Mouse (Mus musculus) neural tube, embryonic 13.5 days (tissue): ENCODE measurements around the gene 2810021J22Rik. TPM values are rescaled to one million over a fixed set of nuclear protein-coding genes. Genes with fewer than 3 reads are reported as not detected.

Experiments
- ATAC-seq: fragments of 200-750 bp; cut with Nextera tagmentation; 2 replicates; pipeline ENCODE4 v1.8.0; 2017; ENCODE audit warnings: low read depth, mild to moderate bottlenecking, moderate TSS enrichment, moderate library complexity
- H3K27ac ChIP-seq: fragments of 300-500 bp; sonication (generic); replicated peaks from 2 replicates; pipeline ENCODE4 v1.5.1; 2015; ENCODE audit warnings: moderate library complexity, mild to moderate bottlenecking, inconsistent platforms
- H3K27me3 ChIP-seq: fragments of 300-500 bp; sonication (generic); 2 replicates; pipeline ENCODE4 v1.6.1; 2015; ENCODE audit warnings: mild to moderate bottlenecking, inconsistent platforms
- H3K36me3 ChIP-seq: fragments of 300-500 bp; sonication (generic); 2 replicates; pipeline ENCODE4 v1.6.1; 2015; ENCODE audit warnings: mild to moderate bottlenecking, inconsistent platforms
- H3K4me1 ChIP-seq: fragments of 300-500 bp; sonication (generic); replicated peaks from 2 replicates; pipeline ENCODE4 v1.6.1; 2015; ENCODE audit warnings: inconsistent platforms
- H3K4me2 ChIP-seq: fragments of 300-500 bp; sonication (generic); 2 replicates; pipeline ENCODE4 v1.6.1; 2015; ENCODE audit warnings: inconsistent platforms, mild to moderate bottlenecking, moderate library complexity
- H3K4me3 ChIP-seq: fragments of 300-500 bp; sonication (generic); 2 replicates; pipeline ENCODE4 v1.5.1; 2015; ENCODE audit warnings: mild to moderate bottlenecking, inconsistent platforms
- H3K9ac ChIP-seq: fragments of 300-500 bp; sonication (generic); 2 replicates; pipeline ENCODE4 v1.6.1; 2015; ENCODE audit warnings: moderate library complexity, mild to moderate bottlenecking, inconsistent platforms
- H3K9me3 ChIP-seq: fragments of 300-500 bp; sonication (generic); 2 replicates; pipeline ENCODE4 v1.6.1; 2016; ENCODE audit warnings: inconsistent platforms
- WGBS: fragments of 180-500 bp; shearing (Covaris S2); methylation state at CpG from one replicate; pipeline ENCODE4 v1.1.7; 2015; 5-methylcytosine and 5-hydroxymethylcytosine counted together
- polyA plus RNA-seq: library from polyadenylated mRNA; unstranded; fragments of >200 nt; fragmentation: Nextera tagmentation; extraction: Ambion mirVana; gene quantifications from 2 replicates; pipeline ENCODE4 v1.2.1, GENCODE M21; 2015

The 2810021J22Rik gene
- polyA plus RNA-seq, 1 experiment from 2014 or later, result 11.1 TPM

- no peaks in the 10 kb centered on the region for H3K4me1 ChIP-seq
- no peak overlapping the region for H3K4me2 ChIP-seq
- H3K9ac ChIP-seq, result no peak overlapping the region
- H3K27ac ChIP-seq, result no peak overlapping the region
- H3K27me3 ChIP-seq, result no peaks in the 10 kb centered on the region
- no peaks in the 10 kb centered on the region for H3K9me3 ChIP-seq
- no peak overlapping the region for H3K4me3 ChIP-seq
- no peak for ATAC-seq
- peaks cover 63% of the 10 kb centered on the region for H3K36me3 ChIP-seq
- 92% methylated on average over 10 of the region's 10 CpGs for WGBS
Measured at GRCm38 (mm10) chr11:58890511-58890910, 23.5 kb downstream of the 2810021J22Rik start.

GRCm38 (mm10) chr11:58894456-58894855 lies 27.4 kb downstream of the 2810021J22Rik start:
- 76% methylated on average over 6 of the region's 6 CpGs for WGBS
- H3K36me3 ChIP-seq, result peaks cover 77% of the 10 kb centered on the region
- H3K9me3 ChIP-seq, result no peaks in the 10 kb centered on the region
- H3K27me3 ChIP-seq, result no peaks in the 10 kb centered on the region
- no peak for ATAC-seq
- H3K4me2 ChIP-seq, result no peak overlapping the region
- peaks cover 10% of the 10 kb centered on the region; the same call in 1 of the 2 replicates for H3K4me1 ChIP-seq
- H3K4me3 ChIP-seq, result no peak overlapping the region
- H3K27ac ChIP-seq, result no peak overlapping the region
- H3K9ac ChIP-seq, result no peak overlapping the region

GRCm38 (mm10) chr11:58897485-58897884 lies 30.5 kb downstream of the 2810021J22Rik start:
- WGBS, result 81% methylated on average over 6 of the region's 6 CpGs
- peaks cover 71% of the 10 kb centered on the region for H3K36me3 ChIP-seq

GRCm38 (mm10) chr11:58901080-58901479 lies 34.1 kb downstream of the 2810021J22Rik start:
- no peak overlapping the region for H3K4me3 ChIP-seq
- no peaks in the 10 kb centered on the region for H3K9me3 ChIP-seq
- ATAC-seq, result no peak
- H3K36me3 ChIP-seq, result peaks cover 47% of the 10 kb centered on the region
- peaks cover 33% of the 10 kb centered on the region for H3K4me1 ChIP-seq
- H3K27ac ChIP-seq, result no peak overlapping the region
- no peak overlapping the region for H3K4me2 ChIP-seq
- 0 out of 2 replicates have a peak overlapping the region, but pooled peaks have one; percentile 17 for H3K9ac ChIP-seq
- H3K27me3 ChIP-seq, result no peaks in the 10 kb centered on the region

More at GRCm38 (mm10) chr11:58897485-58897884, 30.5 kb downstream of the 2810021J22Rik start:
- Histone ChIP-seq H3K4me3 (no peak overlapping the region), H3K4me2 (no peak overlapping the region), H3K4me1 (peaks cover 22% of the 10 kb centered on the region), H3K27me3 (no peaks in the 10 kb centered on the region), H3K9me3 (no peaks in the 10 kb centered on the region), H3K27ac (no peak overlapping the region), H3K9ac (no peak overlapping the region)
- no peak for ATAC-seq

- peak; percentile 99 for ATAC-seq
- Histone ChIP-seq H3K9ac (peak within 1 kb of the TSS; percentile 89), H3K4me1 (peaks cover 30% of the 10 kb centered on the region), H3K9me3 (no peaks in the 10 kb centered on the region), H3K4me3 (peak within 1 kb of the TSS; percentile 63), H3K4me2 (peak within 1 kb of the TSS; percentile 87), H3K27ac (peak within 1 kb of the TSS; percentile 84), H3K36me3 (peaks cover 29% of the 10 kb centered on the region), H3K27me3 (no peaks in the 10 kb centered on the region)
- under 1% methylated on average over 40 of the region's 40 CpGs for WGBS
Measured at GRCm38 (mm10) chr11:58903511-58904409, 36.7 kb downstream of the 2810021J22Rik start, which contains the start of gene Zfp39. TSS of gene Zfp39 (minus strand) at chr11:58904225.

GRCm38 (mm10) chr11:58904410-58904718 lies 37.3 kb downstream of the 2810021J22Rik start:
- H3K9ac ChIP-seq, result peak overlapping the region; percentile 53; the same call in 1 of the 2 replicates
- H3K4me3 ChIP-seq, result peak overlapping the region; percentile 63
- no peaks in the 10 kb centered on the region for H3K27me3 ChIP-seq
- peak; percentile 21; the same call in 1 of the 2 replicates for ATAC-seq
- H3K4me1 ChIP-seq, result peaks cover 24% of the 10 kb centered on the region
- H3K4me2 ChIP-seq, result peak overlapping the region; percentile 87
- peak overlapping the region; percentile 84; the same call in 1 of the 2 replicates for H3K27ac ChIP-seq
- H3K9me3 ChIP-seq, result no peaks in the 10 kb centered on the region
- peaks cover 23% of the 10 kb centered on the region for H3K36me3 ChIP-seq
- WGBS, result 5% methylated on average over 8 of the region's 8 CpGs

- WGBS, result 49% methylated on average over 6 of the region's 6 CpGs
- Histone ChIP-seq H3K4me2 (0 out of 2 replicates have a peak overlapping the region, but pooled peaks have one; percentile 87), H3K27ac (no peak overlapping the region), H3K4me3 (no peak overlapping the region), H3K27me3 (no peaks in the 10 kb centered on the region), H3K36me3 (peaks cover 22% of the 10 kb centered on the region), H3K9ac (no peak overlapping the region), H3K9me3 (no peaks in the 10 kb centered on the region), H3K4me1 (peaks cover 23% of the 10 kb centered on the region)
- no peak for ATAC-seq
Measured at GRCm38 (mm10) chr11:58904838-58905237, 37.8 kb downstream of the 2810021J22Rik start.

GRCm38 (mm10) chr11:58913776-58914175 lies 46.8 kb downstream of the 2810021J22Rik start:
- H3K4me3 ChIP-seq, result no peak overlapping the region
- H3K36me3 ChIP-seq, result no peaks in the 10 kb centered on the region
- no peak overlapping the region; the same call in 1 of the 2 replicates for H3K4me2 ChIP-seq
- H3K27ac ChIP-seq, result no peak overlapping the region
- H3K4me1 ChIP-seq, result peaks cover 12% of the 10 kb centered on the region
- ATAC-seq, result no peak
- H3K9ac ChIP-seq, result peak overlapping the region; percentile 61; the same call in 1 of the 2 replicates
- no peaks in the 10 kb centered on the region for H3K27me3 ChIP-seq
- no peaks in the 10 kb centered on the region for H3K9me3 ChIP-seq
- WGBS, result 64% methylated on average over 1 of the region's 1 CpGs

- peak overlapping the region; percentile 32 for H3K4me3 ChIP-seq
- no peak; the same call in 1 of the 2 replicates for ATAC-seq
- 22% methylated on average over 17 of the region's 17 CpGs for WGBS
- H3K4me1 ChIP-seq, result peaks cover 12% of the 10 kb centered on the region
- H3K9me3 ChIP-seq, result no peaks in the 10 kb centered on the region
- H3K9ac ChIP-seq, result peak overlapping the region; percentile 61
- H3K4me2 ChIP-seq, result peak overlapping the region; percentile 56
- H3K27ac ChIP-seq, result 0 out of 2 replicates have a peak overlapping the region, but pooled peaks have one; percentile 9
- H3K36me3 ChIP-seq, result no peaks in the 10 kb centered on the region
- H3K27me3 ChIP-seq, result no peaks in the 10 kb centered on the region
Measured at GRCm38 (mm10) chr11:58914461-58915028, 47.5 kb downstream of the 2810021J22Rik start.

GRCm38 (mm10) chr11:58916879-58917744 lies 50.1 kb downstream of the 2810021J22Rik start:
- H3K4me2 ChIP-seq, result no peak overlapping the region
- H3K4me3 ChIP-seq, result no peak overlapping the region

GRCm38 (mm10) chr11:58917745-58918366 lies 50.8 kb downstream of the 2810021J22Rik start, which contains the start of gene Btnl10:
TSS of gene Btnl10 (plus strand) at chr11:58917908.
- no peaks in the 10 kb centered on the region for H3K36me3 ChIP-seq
- no peak for ATAC-seq
- no peak within 1 kb of the TSS for H3K4me3 ChIP-seq
- no peak within 1 kb of the TSS for H3K9ac ChIP-seq
- H3K4me1 ChIP-seq, result peaks cover 12% of the 10 kb centered on the region
- no peaks in the 10 kb centered on the region for H3K27me3 ChIP-seq
- no peak within 1 kb of the TSS for H3K4me2 ChIP-seq
- no peak within 1 kb of the TSS for H3K27ac ChIP-seq
- no peaks in the 10 kb centered on the region for H3K9me3 ChIP-seq
- WGBS, result 83% methylated on average over 12 of the region's 12 CpGs

More at GRCm38 (mm10) chr11:58916879-58917744, 50.1 kb downstream of the 2810021J22Rik start:
- Histone ChIP-seq H3K4me1 (peaks cover 12% of the 10 kb centered on the region), H3K36me3 (no peaks in the 10 kb centered on the region), H3K9me3 (no peaks in the 10 kb centered on the region), H3K27me3 (no peaks in the 10 kb centered on the region), H3K9ac (no peak overlapping the region), H3K27ac (no peak overlapping the region)
- ATAC-seq, result no peak
- WGBS, result 53% methylated on average over 14 of the region's 14 CpGs
